Mouse (Mus musculus) intestine, embryonic 16.5 days (tissue): ENCODE measurements around the gene Pold2. TPM values are rescaled to one million over a fixed set of nuclear protein-coding genes. Genes with fewer than 3 reads are reported as not detected.

ENCODE experiments used
- ATAC-seq: fragments of 200-750 bp; cut with Nextera tagmentation; 2 replicates; pipeline ENCODE4 v1.8.0; 2017; ENCODE audit warnings: moderate TSS enrichment, moderate library complexity
- H3K27ac ChIP-seq: fragments of 300-500 bp; sonication (generic); 2 replicates; pipeline ENCODE4 v1.5.1; 2014; ENCODE audit warnings: mild to moderate bottlenecking, low read length
- H3K27me3 ChIP-seq: fragments of 300-500 bp; sonication (generic); replicated peaks from 2 replicates; pipeline ENCODE4 v1.6.1; 2014; ENCODE audit warnings: low read length, control low read depth, mixed read lengths; ENCODE audit not compliant: control insufficient read depth, insufficient read depth
- H3K36me3 ChIP-seq: fragments of 300-500 bp; sonication (generic); 2 replicates; pipeline ENCODE4 v1.6.1; 2014; ENCODE audit warnings: low read length, control low read depth; ENCODE audit not compliant: control insufficient read depth, insufficient read depth
- H3K4me1 ChIP-seq: fragments of 300-500 bp; sonication (generic); 2 replicates; pipeline ENCODE4 v1.6.1; 2014; ENCODE audit warnings: low read length, control low read depth, mixed read lengths; ENCODE audit not compliant: control insufficient read depth, insufficient read depth
- H3K4me2 ChIP-seq: fragments of 300-500 bp; sonication (generic); 2 replicates; pipeline ENCODE4 v1.6.1; 2014; ENCODE audit warnings: low read depth, low read length, control low read depth
- H3K4me3 ChIP-seq: fragments of 300-500 bp; sonication (generic); 2 replicates; pipeline ENCODE4 v1.5.1; 2014; ENCODE audit warnings: mild to moderate bottlenecking, low read length
- H3K9ac ChIP-seq: fragments of 300-500 bp; sonication (generic); 2 replicates; pipeline ENCODE4 v1.6.1; 2014; ENCODE audit warnings: low read depth, low read length
- H3K9me3 ChIP-seq: fragments of 300-500 bp; sonication (generic); 2 replicates; pipeline ENCODE4 v1.6.1; 2016; ENCODE audit warnings: low read length, control low read depth; ENCODE audit not compliant: control insufficient read depth
- WGBS: fragments of 180-500 bp; shearing (Covaris S2); extraction: QIAGEN DNeasy Blood & Tissue Kit; methylation state at CpG from one replicate; pipeline ENCODE4 v1.1.7; 2014; 5-methylcytosine and 5-hydroxymethylcytosine counted together
- polyA plus RNA-seq: library from polyadenylated mRNA; unstranded; fragments of >200 nt; fragmentation: Nextera tagmentation; extraction: Ambion mirVana; gene quantifications from 2 replicates; pipeline ENCODE4 v1.2.1, GENCODE M21; 2015

The Pold2 gene
- polyA plus RNA-seq, 1 experiment from 2014 or later = 141 TPM

- Histone ChIP-seq H3K4me2 (no peak overlapping the region), H3K36me3 (no peaks in the 10 kb centered on the region), H3K4me3 (no peak overlapping the region), H3K27me3 (no peaks in the 10 kb centered on the region), H3K4me1 (no peaks in the 10 kb centered on the region), H3K9me3 (no peaks in the 10 kb centered on the region), H3K27ac (no peak overlapping the region), H3K9ac (no peak overlapping the region)
- no peak for ATAC-seq
- 92% methylated on average over 2 of the region's 2 CpGs for WGBS
Measured at GRCm38 (mm10) chr11:5841751-5842150, 36.3 kb downstream of the Pold2 start.

- no peak for ATAC-seq
- no peaks in the 10 kb centered on the region for H3K27me3 ChIP-seq
- WGBS = 85% methylated on average over 7 of the region's 7 CpGs
Measured at GRCm38 (mm10) chr11:5840346-5840745, 37.7 kb downstream of the Pold2 start.

GRCm38 (mm10) chr11:5837251-5838246 lies 40.5 kb downstream of the Pold2 start, which contains the start of gene Polm:
Gene Polm (minus strand): TSS chr11:5838016.
- ATAC-seq = peak; percentile 96
- Histone ChIP-seq H3K4me1 (peaks cover 4% of the 10 kb centered on the region), H3K27ac (peak within 1 kb of the TSS; percentile 95), H3K36me3 (peaks cover 6% of the 10 kb centered on the region; the same call in 1 of the 2 replicates), H3K9ac (peak within 1 kb of the TSS; percentile 91), H3K9me3 (no peaks in the 10 kb centered on the region), H3K4me2 (peak within 1 kb of the TSS; percentile 92), H3K27me3 (no peaks in the 10 kb centered on the region), H3K4me3 (peak within 1 kb of the TSS; percentile 90)
- under 1% methylated on average over 63 of the region's 63 CpGs for WGBS

More at GRCm38 (mm10) chr11:5840346-5840745, 37.7 kb downstream of the Pold2 start:
- H3K4me2 ChIP-seq = no peak overlapping the region
- no peaks in the 10 kb centered on the region for H3K9me3 ChIP-seq
- no peaks in the 10 kb centered on the region for H3K36me3 ChIP-seq
- no peak overlapping the region for H3K27ac ChIP-seq
- peaks cover 4% of the 10 kb centered on the region for H3K4me1 ChIP-seq
- no peak overlapping the region for H3K4me3 ChIP-seq
- no peak overlapping the region for H3K9ac ChIP-seq

- no peak for ATAC-seq
Measured at GRCm38 (mm10) chr11:5836126-5836525, 42.0 kb downstream of the Pold2 start.

GRCm38 (mm10) chr11:5835057-5835456 lies 43.0 kb downstream of the Pold2 start:
- H3K36me3 ChIP-seq = peaks cover 9% of the 10 kb centered on the region; the same call in 1 of the 2 replicates
- ATAC-seq = no peak
- WGBS = 89% methylated on average over 7 of the region's 7 CpGs
- no peak overlapping the region for H3K27ac ChIP-seq
- H3K4me1 ChIP-seq = peaks cover 4% of the 10 kb centered on the region
- no peak overlapping the region for H3K4me2 ChIP-seq
- no peak overlapping the region for H3K4me3 ChIP-seq
- H3K9me3 ChIP-seq = no peaks in the 10 kb centered on the region
- no peak overlapping the region for H3K9ac ChIP-seq
- no peaks in the 10 kb centered on the region for H3K27me3 ChIP-seq

More at GRCm38 (mm10) chr11:5836126-5836525, 42.0 kb downstream of the Pold2 start:
- Histone ChIP-seq H3K9me3 (no peaks in the 10 kb centered on the region), H3K36me3 (peaks cover 9% of the 10 kb centered on the region; the same call in 1 of the 2 replicates), H3K4me1 (peaks cover 4% of the 10 kb centered on the region), H3K9ac (no peak overlapping the region), H3K27ac (no peak overlapping the region), H3K27me3 (no peaks in the 10 kb centered on the region), H3K4me3 (no peak overlapping the region), H3K4me2 (no peak overlapping the region)
- WGBS = 74% methylated on average over 1 of the region's 1 CpGs

- Histone ChIP-seq H3K4me2 (no peak overlapping the region), H3K4me1 (peaks cover 4% of the 10 kb centered on the region), H3K9ac (no peak overlapping the region), H3K4me3 (no peak overlapping the region), H3K36me3 (peaks cover 12% of the 10 kb centered on the region; the same call in 1 of the 2 replicates), H3K9me3 (no peaks in the 10 kb centered on the region), H3K27ac (no peak overlapping the region), H3K27me3 (no peaks in the 10 kb centered on the region)
- WGBS = 91% methylated on average over 9 of the region's 9 CpGs
- ATAC-seq = no peak
Measured at GRCm38 (mm10) chr11:5834506-5834905, 43.6 kb downstream of the Pold2 start.

- WGBS = 93% methylated on average over 12 of the region's 12 CpGs
- H3K27me3 ChIP-seq = no peaks in the 10 kb centered on the region
- no peak overlapping the region for H3K4me2 ChIP-seq
- no peak overlapping the region for H3K27ac ChIP-seq
- no peak overlapping the region for H3K4me3 ChIP-seq
- H3K36me3 ChIP-seq = peaks cover 20% of the 10 kb centered on the region; the same call in 1 of the 2 replicates
- ATAC-seq = no peak
- H3K9me3 ChIP-seq = no peaks in the 10 kb centered on the region
- H3K9ac ChIP-seq = no peak overlapping the region
- no peaks in the 10 kb centered on the region for H3K4me1 ChIP-seq
Measured at GRCm38 (mm10) chr11:5829327-5829726, 48.8 kb downstream of the Pold2 start.

GRCm38 (mm10) chr11:5828509-5829191 lies 49.4 kb downstream of the Pold2 start:
- H3K4me2 ChIP-seq = no peak overlapping the region
- no peak for ATAC-seq
- peaks cover 17% of the 10 kb centered on the region; the same call in 1 of the 2 replicates for H3K36me3 ChIP-seq
- no peaks in the 10 kb centered on the region for H3K4me1 ChIP-seq
- H3K4me3 ChIP-seq = no peak overlapping the region
- no peak overlapping the region for H3K27ac ChIP-seq
- H3K9ac ChIP-seq = no peak overlapping the region
- 90% methylated on average over 11 of the region's 11 CpGs for WGBS
- no peaks in the 10 kb centered on the region for H3K9me3 ChIP-seq
- no peaks in the 10 kb centered on the region for H3K27me3 ChIP-seq

- no peak overlapping the region for H3K27ac ChIP-seq
- ATAC-seq = no peak
- H3K27me3 ChIP-seq = no peaks in the 10 kb centered on the region
- no peak overlapping the region for H3K4me3 ChIP-seq
- WGBS = 86% methylated on average over 5 of the region's 5 CpGs
- H3K36me3 ChIP-seq = peaks cover 14% of the 10 kb centered on the region; the same call in 1 of the 2 replicates
- no peaks in the 10 kb centered on the region for H3K4me1 ChIP-seq
- no peak overlapping the region for H3K4me2 ChIP-seq
- H3K9me3 ChIP-seq = no peaks in the 10 kb centered on the region
- no peak overlapping the region for H3K9ac ChIP-seq
Measured at GRCm38 (mm10) chr11:5827931-5828330, 50.2 kb downstream of the Pold2 start.
